Mouse (Mus musculus) brain, embryonic 18.5 days (tissue): Measurements from ENCODE around the gene Tmem115.

Experiments used
- DNase-seq: peaks from one replicate; pipeline ENCODE4 v3.0.0-alpha.2; 2012; ENCODE audit warnings: low read depth, low spot score

The Tmem115 gene

DNA sequence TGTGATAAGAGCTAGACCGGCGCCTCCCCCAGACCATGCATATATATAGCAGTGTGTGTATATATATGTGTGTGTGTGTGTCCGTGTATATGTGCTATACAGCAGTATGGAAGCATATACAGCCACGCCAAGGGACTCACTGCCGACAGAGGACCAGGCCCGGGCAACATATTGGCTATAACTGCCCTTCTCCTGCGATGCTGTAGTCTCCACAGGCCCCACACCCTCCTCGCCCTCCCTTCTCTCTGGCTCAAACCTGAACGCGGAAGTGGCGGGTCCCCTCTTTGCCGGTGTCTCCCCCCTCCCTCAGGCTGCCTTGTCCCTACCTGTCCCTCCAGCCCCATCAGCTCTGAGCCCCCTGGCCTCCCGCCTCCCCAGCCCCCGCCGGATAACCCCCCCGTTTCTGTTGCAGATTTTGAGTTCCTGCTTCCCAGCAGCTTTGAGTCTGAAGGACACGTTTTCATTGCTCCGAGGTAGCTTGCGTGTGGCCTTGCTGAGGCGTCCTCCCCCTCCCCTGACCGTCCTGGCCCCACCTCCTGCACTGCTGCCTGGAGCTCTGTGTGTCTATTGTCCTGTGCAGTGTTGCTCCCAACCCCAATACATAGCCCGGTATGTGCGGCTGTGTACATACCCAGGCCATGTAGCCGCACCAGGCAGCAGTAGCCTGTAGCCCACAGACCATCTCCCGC is 11.9 kb upstream of the Tmem115 start:
- DNase-seq: no peak

DNA sequence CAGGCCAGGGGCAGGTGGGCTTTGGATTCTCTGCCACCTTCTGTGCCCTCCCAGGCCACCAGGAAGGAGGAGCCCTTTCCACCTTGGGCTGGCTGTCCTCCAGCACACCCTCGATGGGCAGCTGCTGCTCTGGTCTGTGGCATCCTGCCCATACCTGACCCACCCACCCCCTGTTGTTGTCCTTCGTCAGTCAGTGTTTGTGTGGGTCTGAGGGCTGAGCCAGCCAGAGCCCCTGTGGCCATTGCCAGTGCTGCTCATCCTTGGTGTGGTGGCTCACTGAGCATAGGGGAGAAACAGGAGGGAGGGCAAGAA is 11.4 kb upstream of the Tmem115 start:
- no peak for DNase-seq

GRCm38 (mm10) chr9:107526198-107527026 is 7.3 kb upstream of the Tmem115 start:
- no peak for DNase-seq

DNA sequence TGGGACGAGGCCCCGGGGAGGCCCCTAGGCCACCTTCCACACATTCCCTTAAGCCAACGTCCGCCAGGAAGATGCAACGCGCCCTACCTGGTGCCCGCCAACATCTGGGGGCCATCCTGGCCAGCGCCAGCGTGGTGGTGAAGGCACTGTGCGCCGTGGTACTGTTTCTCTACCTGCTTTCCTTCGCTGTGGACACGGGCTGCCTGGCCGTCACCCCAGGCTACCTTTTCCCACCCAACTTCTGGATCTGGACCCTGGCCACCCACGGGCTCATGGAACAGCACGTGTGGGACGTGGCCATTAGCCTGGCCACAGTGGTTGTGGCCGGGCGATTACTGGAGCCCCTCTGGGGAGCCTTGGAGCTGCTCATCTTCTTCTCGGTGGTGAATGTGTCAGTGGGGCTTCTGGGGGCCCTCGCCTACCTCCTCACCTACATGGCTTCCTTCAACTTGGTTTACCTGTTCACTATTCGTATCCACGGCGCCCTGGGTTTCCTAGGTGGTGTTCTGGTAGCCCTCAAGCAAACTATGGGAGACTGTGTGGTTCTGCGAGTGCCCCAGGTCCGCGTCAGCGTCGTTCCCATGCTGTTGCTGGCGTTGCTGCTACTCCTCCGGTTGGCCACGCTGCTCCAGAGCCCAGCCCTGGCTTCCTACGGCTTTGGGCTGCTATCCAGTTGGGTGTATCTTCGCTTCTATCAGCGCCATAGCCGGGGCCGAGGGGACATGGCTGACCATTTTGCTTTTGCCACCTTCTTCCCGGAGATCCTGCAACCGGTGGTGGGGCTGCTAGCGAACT is 860 bp downstream of the Tmem115 start:
- no peak for DNase-seq

- no peak for DNase-seq
Observed at GRCm38 (mm10) chr9:107538231-107538630, 4.5 kb downstream of the Tmem115 start.

- no peak for DNase-seq
Observed at GRCm38 (mm10) chr9:107538711-107539110, 5.0 kb downstream of the Tmem115 start.

DNA sequence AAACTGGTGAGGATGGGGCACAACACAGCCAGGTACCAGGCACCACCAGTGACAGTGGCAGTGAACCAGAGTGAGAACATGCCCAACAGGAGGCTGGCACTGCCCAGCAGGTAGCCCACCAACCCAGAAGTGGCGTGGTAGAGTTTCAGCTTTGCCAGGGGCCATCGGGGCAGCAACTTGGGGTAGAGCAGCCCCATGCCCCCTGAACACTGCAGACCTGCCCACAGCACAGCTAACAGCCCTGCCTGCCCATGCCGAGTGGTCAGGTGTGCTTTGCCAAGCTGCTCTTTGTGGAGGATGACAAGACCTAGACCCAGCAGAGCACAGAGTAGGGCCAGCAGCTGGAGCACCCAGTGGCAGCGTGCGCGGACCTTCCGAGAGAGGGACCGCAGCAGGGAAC is 6.2 kb downstream of the Tmem115 start:
- no peak for DNase-seq

GRCm38 (mm10) chr9:107540420-107540819 is 6.7 kb downstream of the Tmem115 start:
- DNase-seq: no peak

DNA sequence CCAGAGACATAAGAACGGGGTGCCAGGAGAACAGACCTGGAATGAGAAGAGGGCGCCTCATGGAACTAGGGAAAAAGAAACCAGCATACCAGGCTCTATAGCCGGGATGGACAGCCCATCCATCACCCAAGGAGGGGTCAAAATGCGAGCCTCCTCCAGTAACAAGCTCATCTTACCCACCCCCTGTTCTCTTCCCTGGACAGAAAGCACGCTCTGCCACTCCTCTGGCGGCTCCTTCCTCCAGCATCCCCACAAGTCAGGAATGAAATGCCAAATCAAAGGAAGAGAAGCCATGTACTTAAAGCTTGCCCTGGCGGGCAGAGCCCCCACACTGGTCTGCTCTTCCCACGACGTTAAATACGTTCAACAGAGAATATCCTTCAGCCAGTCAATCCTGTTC is 7.3 kb downstream of the Tmem115 start:
- no peak for DNase-seq

DNA sequence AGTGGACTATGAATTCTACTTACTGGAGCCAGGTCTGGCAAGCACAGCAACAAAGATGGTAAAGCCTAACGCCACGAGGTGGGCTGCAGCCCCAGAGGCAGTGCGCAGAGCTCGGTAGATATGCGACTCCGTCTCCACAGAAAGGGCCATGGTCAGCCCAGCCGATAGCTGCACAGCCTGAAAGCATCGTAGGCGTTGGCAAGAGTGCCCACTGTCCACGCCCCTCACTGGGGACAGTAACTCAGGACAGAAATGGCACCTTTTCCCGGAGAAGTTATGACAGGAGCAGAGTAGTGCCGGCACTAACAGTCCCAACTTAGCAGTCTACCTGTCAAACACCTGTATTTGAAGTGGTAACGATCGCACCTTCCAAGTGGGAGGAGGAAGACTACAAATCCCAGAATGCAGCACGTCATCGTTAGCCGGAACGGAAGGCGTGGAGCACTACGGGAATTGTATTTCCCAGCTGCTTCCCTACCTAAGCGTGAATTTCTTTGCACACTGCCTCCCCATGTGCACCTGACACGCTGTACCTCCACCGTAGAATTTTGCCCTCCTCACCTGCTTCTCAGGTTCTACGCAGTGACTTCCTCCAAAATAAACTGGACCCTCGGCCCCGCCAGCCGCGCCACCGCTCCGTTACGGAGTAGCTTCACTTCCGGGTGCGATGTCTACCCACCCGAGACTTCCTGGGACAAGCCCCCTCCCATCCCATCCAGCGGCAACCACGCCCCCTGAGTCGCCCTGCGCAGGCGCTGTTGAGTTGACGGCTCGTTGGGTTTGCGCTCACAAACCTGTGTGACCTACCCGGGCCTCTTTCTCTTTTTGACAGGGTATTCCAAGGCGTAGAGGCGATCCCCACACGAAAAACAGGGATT is 8.0 kb downstream of the Tmem115 start, which contains the start of the genes Cyb561d2 and Nprl2:
Gene Cyb561d2, minus strand, starts transcription at position 720 of the 878 bp plus-strand sequence.
Gene Nprl2, plus strand, starts transcription at position 753 of the 878 bp plus-strand sequence.
- peak; percentile 87 for DNase-seq

DNA sequence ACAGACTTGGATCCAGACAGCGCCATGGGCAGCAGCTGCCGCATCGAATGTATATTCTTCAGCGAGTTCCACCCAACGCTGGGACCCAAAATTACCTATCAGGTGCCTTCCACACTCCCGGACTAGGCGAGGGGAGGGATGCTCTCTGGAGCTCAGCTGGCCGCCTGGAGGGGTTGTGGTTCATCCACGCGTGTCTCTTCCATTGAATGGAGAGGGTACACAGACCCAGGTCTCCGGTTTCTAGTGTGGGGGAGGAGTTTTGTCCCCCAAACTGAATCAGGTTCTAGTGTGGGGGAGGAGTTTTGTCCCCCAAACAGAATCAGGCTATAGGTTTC is 8.6 kb downstream of the Tmem115 start:
- no peak for DNase-seq

GRCm38 (mm10) chr9:107542721-107543120 is 9.0 kb downstream of the Tmem115 start:
- DNase-seq: no peak

DNA sequence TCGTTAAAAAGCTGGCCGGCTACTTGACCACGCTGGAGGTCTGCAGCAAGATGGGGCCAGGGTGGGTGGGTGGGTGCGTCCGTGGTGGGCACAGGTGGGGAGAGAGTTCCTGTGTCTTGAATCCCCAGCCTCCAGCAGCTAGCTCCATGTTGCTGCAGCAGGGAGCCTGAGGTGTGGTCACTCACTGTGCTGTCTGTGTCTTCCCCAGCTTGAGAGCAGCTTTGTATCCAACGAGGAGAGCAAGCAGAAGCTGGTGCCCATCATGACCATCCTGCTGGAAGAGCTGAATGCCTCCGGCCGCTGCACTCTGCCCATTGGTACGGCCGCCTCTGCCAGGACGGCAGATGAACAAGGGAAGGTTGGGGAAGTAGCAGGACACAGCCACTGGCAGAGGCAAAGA is 9.6 kb downstream of the Tmem115 start:
- DNase-seq: no peak

- no peak for DNase-seq
Observed at GRCm38 (mm10) chr9:107544196-107544700, 10.5 kb downstream of the Tmem115 start.

- no peak for DNase-seq
Observed at GRCm38 (mm10) chr9:107544729-107545128, 11.0 kb downstream of the Tmem115 start.

- DNase-seq: no peak
Observed at GRCm38 (mm10) chr9:107545199-107545598, 11.5 kb downstream of the Tmem115 start.

GRCm38 (mm10) chr9:107545602-107546001 is 11.9 kb downstream of the Tmem115 start:
- no peak for DNase-seq

GRCm38 (mm10) chr9:107547026-107547425 is 13.3 kb downstream of the Tmem115 start, which contains the start of gene Zmynd10:
Gene Zmynd10, plus strand, starts transcription at chr9:107547298.
- peak; percentile 60 for DNase-seq

DNA sequence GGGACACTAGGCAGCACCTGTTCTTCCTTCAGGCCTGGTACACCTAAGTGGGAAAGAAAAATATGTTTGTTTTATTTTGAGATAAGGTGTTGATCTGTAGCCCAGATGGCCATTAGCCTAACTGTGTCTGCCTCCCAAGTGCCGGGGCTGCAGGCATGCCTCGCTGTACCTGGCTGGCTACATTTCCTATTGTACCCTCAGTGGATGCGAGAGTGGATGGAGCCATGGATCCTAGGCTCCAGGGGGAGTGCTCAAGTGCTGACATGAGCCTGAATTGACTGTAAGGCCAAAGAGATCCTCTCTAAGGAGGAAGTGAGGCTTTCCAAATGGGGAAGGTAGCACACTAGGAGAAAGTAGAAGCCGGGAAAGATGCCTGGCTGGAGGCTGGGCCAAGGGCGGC is 14.2 kb downstream of the Tmem115 start:
- no peak for DNase-seq

DNA sequence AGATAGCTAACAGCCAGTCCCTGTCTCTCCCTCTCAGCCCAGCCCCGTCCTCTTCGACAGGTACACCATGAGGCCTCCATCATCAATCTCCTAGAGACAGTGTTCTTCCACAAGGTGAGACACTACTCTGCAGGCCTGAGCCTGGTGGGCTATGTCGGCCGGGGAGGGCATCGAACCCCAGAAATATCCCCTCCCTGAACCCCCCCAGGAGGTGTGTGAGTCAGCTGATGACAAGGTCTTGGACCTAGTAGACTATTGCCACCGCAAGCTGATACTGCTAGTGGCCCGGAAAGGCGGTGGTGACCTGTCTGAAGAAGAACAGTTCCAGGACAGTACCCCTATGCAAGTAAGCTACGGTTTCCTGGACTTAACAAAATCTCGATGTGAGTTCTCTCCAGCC is 15.1 kb downstream of the Tmem115 start:
- DNase-seq: no peak
